Mouse (Mus musculus): ENCODE data around the gene Tm4sf4. TPM values are rescaled to one million over a fixed set of nuclear protein-coding genes. Genes with fewer than 3 reads are reported as not detected.

The Tm4sf4 gene
- polyA plus RNA-seq, 1 experiment from 2014 or later, result not detected

- no peaks in the 10 kb centered on the region for H3K9me3 ChIP-seq (ENCODE audit: low read depth, low read length)
- peak overlapping the region; percentile 16; the same call in 1 of the 2 replicates for H3K4me3 ChIP-seq (ENCODE audit: low read depth, low read length)
- WGBS, result 7% methylated on average over 15 of the region's 15 CpGs
- H3K27me3 ChIP-seq (ENCODE audit: insufficient read depth, low read length), result no peaks in the 10 kb centered on the region
- peak overlapping the region; percentile 55 for H3K4me2 ChIP-seq
- DNase-seq, result peak; percentile 69
- no peaks in the 10 kb centered on the region for H3K36me3 ChIP-seq (ENCODE audit: insufficient read depth)
- peak overlapping the region; percentile 35 for H3K9ac ChIP-seq
- TF ChIP-seq CTCF (IDR thresholded peaks at IDR 0.05; ENCODE audit: low read depth), result no peak
- ATAC-seq (ENCODE audit: insufficient read depth), result peak; percentile 62
- peak overlapping the region; percentile 91 for H3K27ac ChIP-seq (ENCODE audit: low read depth)
- peaks cover 24% of the 10 kb centered on the region for H3K4me1 ChIP-seq (ENCODE audit: insufficient read depth)
Measured at GRCm38 (mm10) chr3:57470981-57471601, 46.0 kb downstream of the Tm4sf4 start.

GRCm38 (mm10) chr3:57472407-57472806 is 47.3 kb downstream of the Tm4sf4 start:
- DNase-seq (peak; percentile 27), ATAC-seq (ENCODE audit: insufficient read depth) (no peak)
- Histone ChIP-seq H3K4me2 (no peak overlapping the region), H3K27ac (ENCODE audit: low read depth) (peak overlapping the region; percentile 91; the same call in 1 of the 2 replicates), H3K9me3 (ENCODE audit: low read depth, low read length) (no peaks in the 10 kb centered on the region), H3K4me1 (ENCODE audit: insufficient read depth) (peaks cover 24% of the 10 kb centered on the region), H3K27me3 (ENCODE audit: insufficient read depth, low read length) (no peaks in the 10 kb centered on the region), H3K4me3 (ENCODE audit: low read depth, low read length) (no peak overlapping the region), H3K9ac (no peak overlapping the region), H3K36me3 (ENCODE audit: insufficient read depth) (no peaks in the 10 kb centered on the region)
- 44% methylated on average over 4 of the region's 4 CpGs for WGBS
- no peak for TF ChIP-seq CTCF (IDR thresholded peaks at IDR 0.05; ENCODE audit: low read depth)

- Histone ChIP-seq H3K4me1 (ENCODE audit: insufficient read depth) (peaks cover 24% of the 10 kb centered on the region), H3K4me2 (no peak overlapping the region), H3K9ac (no peak overlapping the region), H3K9me3 (ENCODE audit: low read depth, low read length) (no peaks in the 10 kb centered on the region), H3K27ac (ENCODE audit: low read depth) (no peak overlapping the region), H3K36me3 (ENCODE audit: insufficient read depth) (no peaks in the 10 kb centered on the region), H3K4me3 (ENCODE audit: low read depth, low read length) (no peak overlapping the region), H3K27me3 (ENCODE audit: insufficient read depth, low read length) (no peaks in the 10 kb centered on the region)
- no peak for ATAC-seq (ENCODE audit: insufficient read depth)
- no peak for TF ChIP-seq CTCF (IDR thresholded peaks at IDR 0.05; ENCODE audit: low read depth)
- no peak for DNase-seq
- WGBS, result 86% methylated on average over 8 of the region's 8 CpGs
Measured at GRCm38 (mm10) chr3:57474421-57474820, 49.3 kb downstream of the Tm4sf4 start.

GRCm38 (mm10) chr3:57480640-57481039 is 55.5 kb downstream of the Tm4sf4 start:
- Histone ChIP-seq H3K9ac (no peak overlapping the region), H3K36me3 (ENCODE audit: insufficient read depth) (no peaks in the 10 kb centered on the region), H3K27me3 (ENCODE audit: insufficient read depth, low read length) (no peaks in the 10 kb centered on the region), H3K4me1 (ENCODE audit: insufficient read depth) (no peaks in the 10 kb centered on the region; the same call in 1 of the 2 replicates), H3K27ac (ENCODE audit: low read depth) (no peak overlapping the region), H3K4me2 (no peak overlapping the region), H3K4me3 (ENCODE audit: low read depth, low read length) (no peak overlapping the region), H3K9me3 (ENCODE audit: low read depth, low read length) (no peaks in the 10 kb centered on the region)
- TF ChIP-seq CTCF (IDR thresholded peaks at IDR 0.05; ENCODE audit: low read depth), result no peak
- 63% methylated on average over 4 of the region's 4 CpGs for WGBS
- DNase-seq (no peak), ATAC-seq (ENCODE audit: insufficient read depth) (no peak)

- Histone ChIP-seq H3K9ac (no peak overlapping the region), H3K27me3 (ENCODE audit: insufficient read depth, low read length) (no peaks in the 10 kb centered on the region), H3K4me1 (ENCODE audit: insufficient read depth) (peaks cover under 1% of the 10 kb centered on the region; the same call in 1 of the 2 replicates), H3K9me3 (ENCODE audit: low read depth, low read length) (no peaks in the 10 kb centered on the region), H3K27ac (ENCODE audit: low read depth) (no peak overlapping the region), H3K36me3 (ENCODE audit: insufficient read depth) (no peaks in the 10 kb centered on the region), H3K4me3 (ENCODE audit: low read depth, low read length) (no peak overlapping the region), H3K4me2 (no peak overlapping the region)
- ATAC-seq (ENCODE audit: insufficient read depth) (no peak), DNase-seq (no peak)
- TF ChIP-seq CTCF (IDR thresholded peaks at IDR 0.05; ENCODE audit: low read depth), result no peak
- 69% methylated on average over 5 of the region's 5 CpGs for WGBS
Measured at GRCm38 (mm10) chr3:57481981-57482380, 56.9 kb downstream of the Tm4sf4 start.

GRCm38 (mm10) chr3:57486068-57486467 is 61.0 kb downstream of the Tm4sf4 start:
- DNase-seq (no peak), ATAC-seq (ENCODE audit: insufficient read depth) (no peak)
- Histone ChIP-seq H3K27me3 (ENCODE audit: insufficient read depth, low read length) (no peaks in the 10 kb centered on the region), H3K9ac (no peak overlapping the region), H3K4me3 (ENCODE audit: low read depth, low read length) (no peak overlapping the region), H3K4me1 (ENCODE audit: insufficient read depth) (0 out of 2 replicates have a peak, but pooled peaks cover 2% of the 10 kb centered on the region), H3K27ac (ENCODE audit: low read depth) (no peak overlapping the region), H3K9me3 (ENCODE audit: low read depth, low read length) (no peaks in the 10 kb centered on the region), H3K36me3 (ENCODE audit: insufficient read depth) (no peaks in the 10 kb centered on the region), H3K4me2 (no peak overlapping the region)
- TF ChIP-seq CTCF (IDR thresholded peaks at IDR 0.05; ENCODE audit: low read depth), result no peak
- 89% methylated on average over 4 of the region's 4 CpGs for WGBS

- TF ChIP-seq CTCF (IDR thresholded peaks at IDR 0.05; ENCODE audit: low read depth), result no peak
- 32% methylated on average over 8 of the region's 8 CpGs for WGBS
- 0 out of 2 replicates have a peak overlapping the region, but pooled peaks have one; percentile 13 for H3K4me2 ChIP-seq
- H3K4me1 ChIP-seq (ENCODE audit: insufficient read depth), result 0 out of 2 replicates have a peak, but pooled peaks cover 2% of the 10 kb centered on the region
- no peak overlapping the region for H3K9ac ChIP-seq
- H3K36me3 ChIP-seq (ENCODE audit: insufficient read depth), result no peaks in the 10 kb centered on the region
- no peaks in the 10 kb centered on the region for H3K27me3 ChIP-seq (ENCODE audit: insufficient read depth, low read length)
- DNase-seq (peak; percentile 87), ATAC-seq (ENCODE audit: insufficient read depth) (peak; percentile 95)
- no peak overlapping the region for H3K4me3 ChIP-seq (ENCODE audit: low read depth, low read length)
- peak overlapping the region; percentile 58 for H3K27ac ChIP-seq (ENCODE audit: low read depth)
- no peaks in the 10 kb centered on the region for H3K9me3 ChIP-seq (ENCODE audit: low read depth, low read length)
Measured at GRCm38 (mm10) chr3:57487455-57488153, 62.5 kb downstream of the Tm4sf4 start.

Other genes starting within 250 kb of the Tm4sf4 start
- 53.8 and 60.9 TPM in 2 replicates for gene Tm4sf1, start 123.3 kb upstream of the Tm4sf4 start, polyA plus RNA-seq (2014; fragmentation: Nextera tagmentation; extraction: Ambion mirVana)
- gene Wwtr1, start 150.6 kb downstream of the Tm4sf4 start, polyA plus RNA-seq (2014; fragmentation: Nextera tagmentation; extraction: Ambion mirVana), result 23.4 and 24.8 TPM in 2 replicates
- gene Commd2, start 226.4 kb downstream of the Tm4sf4 start, polyA plus RNA-seq (2014; fragmentation: Nextera tagmentation; extraction: Ambion mirVana), result 102 and 106 TPM in 2 replicates

All from lung, embryonic 14.5 days (tissue).